Mouse (Mus musculus): ENCODE data around the gene Gje1. TPM values are rescaled to one million over a fixed set of nuclear protein-coding genes. Genes with fewer than 3 reads are reported as not detected.

Gene Gje1
- not detected for total RNA-seq (2021)
- long read RNA-seq, experiment 1, result 0 reads
- long read RNA-seq, experiment 2, result 0 reads

DNA sequence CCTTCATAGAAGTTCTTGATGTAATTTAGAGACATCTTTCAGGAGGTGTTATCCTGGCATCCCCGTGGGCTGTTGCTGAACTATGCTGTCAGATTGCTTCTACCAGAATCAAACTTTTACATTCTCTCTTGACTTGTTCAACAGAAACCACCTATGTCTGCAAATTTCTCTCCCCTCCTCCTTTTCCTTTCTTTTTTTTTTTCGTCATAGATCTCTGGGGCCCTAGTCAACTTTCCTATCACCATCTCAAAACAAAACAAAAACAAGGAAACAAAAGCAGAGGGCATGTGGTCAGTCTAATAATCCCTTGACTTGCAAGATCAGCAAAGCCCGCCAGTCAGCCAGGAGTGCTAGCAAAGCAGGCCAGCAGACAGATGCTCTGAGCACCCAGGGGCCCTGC, at the start of gene Gje1:
Gene Gje1 (minus strand): TSS at position 101 of the 400 bp plus-strand sequence.
- no peak for DNase-seq

DNA sequence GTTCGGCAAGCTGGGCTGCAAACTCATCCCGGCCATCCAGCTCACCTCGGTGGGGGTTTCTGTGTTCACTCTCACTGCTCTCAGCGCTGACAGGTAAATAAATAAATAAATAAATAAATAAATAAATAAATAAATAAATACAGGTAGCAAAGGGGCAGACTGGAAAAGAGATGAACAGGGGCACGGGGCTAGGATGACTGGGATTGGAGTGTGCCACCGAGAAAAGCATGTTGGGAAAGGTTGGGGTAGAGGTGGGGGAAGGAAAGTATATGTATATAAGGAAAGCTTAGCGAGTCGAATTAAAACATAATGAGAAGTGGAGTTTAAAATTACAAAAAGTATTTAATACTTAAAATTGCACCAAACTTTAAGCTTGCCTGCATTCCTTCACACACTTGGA, 42.6 kb upstream of the Gje1 start:
- no peak for DNase-seq

DNA sequence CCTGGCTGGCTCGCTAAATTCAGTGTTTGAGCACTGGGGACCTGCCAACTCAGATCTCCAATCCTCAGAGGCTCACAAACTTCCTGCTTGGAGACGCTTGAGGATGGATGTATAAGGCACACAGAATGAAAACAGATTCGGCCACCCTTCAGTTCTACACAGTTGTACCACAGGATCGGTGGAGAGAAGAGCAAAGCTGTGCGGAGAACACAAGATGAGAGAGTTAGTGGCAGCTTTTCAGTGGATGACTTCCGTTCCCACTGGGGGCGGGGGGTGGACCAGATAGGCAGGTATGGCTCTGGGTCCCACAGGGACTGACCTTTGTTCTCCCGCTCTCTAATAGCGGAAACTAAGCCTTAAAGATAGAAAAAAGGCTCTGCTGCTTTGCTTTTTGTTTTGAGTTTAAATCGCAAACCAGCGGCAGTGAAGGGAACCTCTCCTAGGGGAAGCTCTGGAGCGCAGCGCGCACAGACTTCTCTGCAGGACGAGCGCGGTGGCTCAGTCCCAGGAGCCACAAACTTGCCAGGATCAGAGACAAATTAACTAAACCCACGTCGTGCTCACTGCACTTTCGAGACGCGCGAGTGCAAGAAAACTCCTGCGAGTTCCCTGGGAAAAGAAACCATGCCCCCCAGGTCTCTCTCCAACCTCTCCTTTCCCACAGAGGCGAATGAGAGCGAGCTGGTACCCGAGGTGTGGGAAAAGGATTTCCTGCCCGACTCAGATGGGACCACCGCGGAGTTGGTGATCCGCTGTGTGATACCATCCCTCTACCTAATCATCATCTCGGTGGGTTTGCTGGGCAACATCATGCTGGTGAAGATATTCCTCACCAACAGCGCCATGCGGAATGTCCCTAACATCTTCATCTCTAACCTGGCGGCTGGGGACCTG, 41.9 kb upstream of the Gje1 start:
- no peak for DNase-seq

DNA sequence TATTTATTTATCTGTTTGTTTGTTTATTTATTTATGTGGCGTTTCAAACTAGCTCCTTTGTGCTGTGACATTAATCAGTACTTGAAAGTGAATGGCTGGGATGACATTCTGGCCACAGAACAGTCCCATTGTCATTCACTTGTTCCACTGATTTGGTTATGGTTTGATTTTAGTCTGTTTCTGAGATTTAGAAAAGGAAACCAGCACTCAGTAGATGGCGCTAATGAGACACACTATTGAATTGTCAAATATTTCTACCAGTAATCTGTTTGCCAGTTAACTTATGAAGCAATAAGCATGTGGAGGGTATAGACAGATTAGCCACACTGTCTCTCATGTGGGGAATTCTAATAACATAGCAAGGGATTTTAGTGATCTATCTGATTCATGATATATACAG, 16.3 kb upstream of the Gje1 start:
- DNase-seq, result peak; percentile 8 to 41

DNA sequence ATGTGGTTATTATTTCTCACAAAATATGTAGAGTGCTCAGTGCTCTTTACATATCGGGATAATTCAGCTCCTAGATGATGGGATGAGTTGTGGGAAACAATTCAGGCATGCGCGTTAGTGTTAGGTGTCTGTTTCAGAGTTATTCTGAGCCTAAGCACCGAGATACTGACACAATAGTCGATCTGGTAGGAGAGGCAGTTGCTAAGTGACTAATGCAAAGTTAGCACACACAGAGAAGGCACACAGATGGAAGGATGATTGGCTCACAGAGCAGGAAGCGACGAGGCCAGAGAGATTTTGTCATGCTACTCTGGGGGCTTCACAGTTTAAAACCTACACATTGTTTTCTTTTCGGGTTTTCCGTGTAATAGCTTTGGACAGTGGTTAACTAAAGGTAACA, 7.7 kb upstream of the Gje1 start:
- no peak for DNase-seq

DNA sequence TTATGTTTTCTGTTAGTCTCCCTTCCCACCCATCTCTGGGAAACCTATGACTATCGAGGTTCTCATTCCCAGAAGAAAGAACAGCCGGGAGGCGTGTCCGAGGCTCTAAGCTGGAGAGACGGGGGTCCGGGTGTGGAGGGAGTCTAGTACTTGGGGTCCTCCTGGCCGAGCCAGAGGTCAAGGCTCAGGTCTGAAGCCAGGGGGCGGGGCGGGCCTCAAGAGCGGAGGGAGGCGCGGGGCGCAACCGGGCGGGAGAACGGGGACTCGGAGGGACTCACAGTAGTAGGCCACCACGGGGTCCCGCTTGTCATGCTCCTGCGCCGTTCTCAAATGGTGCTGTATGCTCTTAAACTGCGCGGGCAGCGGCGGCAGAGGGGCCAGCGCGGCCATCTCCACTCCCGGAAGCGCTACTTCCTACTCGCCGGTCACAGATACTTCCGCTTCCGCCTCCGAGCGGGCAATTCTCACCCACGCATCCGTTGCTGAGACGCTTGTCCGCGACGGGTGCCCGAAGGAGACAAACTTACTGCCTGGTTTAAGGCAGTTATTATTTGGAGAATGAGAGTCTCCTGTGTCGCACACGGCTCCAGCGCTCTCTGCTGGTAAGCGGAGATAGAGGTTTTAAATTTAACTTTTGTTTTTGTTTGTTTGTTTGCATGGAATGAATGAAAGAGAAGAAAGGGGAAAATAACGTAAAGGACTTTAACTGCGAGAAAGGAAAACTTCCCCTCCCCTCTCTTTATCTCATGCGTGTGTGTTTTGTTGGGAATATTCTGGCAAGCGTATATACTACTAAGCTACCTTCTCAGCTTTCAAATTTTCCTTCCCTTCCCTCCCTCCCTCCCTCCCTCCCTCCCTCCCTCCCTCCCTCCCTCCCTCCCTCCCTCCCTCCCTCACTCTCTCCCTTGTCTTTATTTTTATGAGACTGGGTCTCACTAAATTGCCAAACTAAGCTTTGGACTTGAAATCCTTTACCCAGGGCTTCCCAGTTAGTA, 12.6 kb downstream of the Gje1 start, which contains the start of the genes Vta1 and Nmbr:
Gene Vta1 (minus strand): TSS at position 489 of the 995 bp plus-strand sequence.
Gene Nmbr (plus strand): TSS at position 520 of the 995 bp plus-strand sequence.
- peak; percentile 99 to 100 for DNase-seq

DNA sequence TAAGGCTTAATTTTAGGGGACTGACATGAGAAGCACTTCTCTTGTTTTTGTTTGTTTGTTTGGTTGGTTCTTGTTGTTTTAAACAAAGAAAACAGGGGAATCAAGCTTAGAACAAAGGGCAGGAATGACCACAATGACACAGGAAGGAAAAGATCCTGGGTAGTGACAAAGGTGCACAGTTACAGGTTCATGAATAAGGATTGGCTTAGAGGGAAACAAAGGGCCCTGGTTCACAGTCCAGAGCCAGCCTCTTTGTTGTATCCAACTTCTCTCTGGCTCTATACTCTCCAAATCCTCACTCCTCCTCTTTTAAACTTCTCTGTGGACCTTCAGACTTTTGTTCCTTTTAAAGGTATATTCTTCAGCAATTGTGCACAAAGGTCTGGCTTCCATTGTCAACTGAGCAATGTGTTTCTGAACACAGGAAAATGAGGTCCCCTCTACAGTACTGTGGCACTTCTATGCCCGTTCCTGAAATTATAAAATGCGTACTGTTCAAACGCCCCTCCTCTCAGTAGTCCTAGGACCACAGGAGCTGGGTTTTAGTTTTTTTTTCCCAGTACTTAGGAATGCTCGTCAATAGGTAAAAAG, 14.1 kb downstream of the Gje1 start:
- no peak for DNase-seq

DNA sequence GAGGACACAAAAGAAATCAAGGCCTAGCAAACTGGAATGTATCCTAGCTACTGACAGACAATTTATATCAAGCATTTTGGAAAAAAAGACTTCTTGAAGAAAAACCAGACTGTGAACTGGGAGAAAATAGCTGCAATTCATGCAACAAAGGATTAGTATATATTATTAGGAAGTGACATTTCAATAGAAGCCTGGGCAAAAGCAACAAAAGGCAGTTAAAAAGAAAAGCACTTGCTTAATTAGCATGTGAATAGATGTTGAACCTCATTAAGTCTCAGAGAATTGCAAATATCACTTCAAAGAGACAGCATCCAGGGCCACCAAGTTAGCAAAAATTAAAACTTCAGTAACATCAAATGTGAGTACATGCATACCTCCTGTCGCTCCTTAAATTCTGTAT, 14.8 kb downstream of the Gje1 start:
- no peak for DNase-seq

DNA sequence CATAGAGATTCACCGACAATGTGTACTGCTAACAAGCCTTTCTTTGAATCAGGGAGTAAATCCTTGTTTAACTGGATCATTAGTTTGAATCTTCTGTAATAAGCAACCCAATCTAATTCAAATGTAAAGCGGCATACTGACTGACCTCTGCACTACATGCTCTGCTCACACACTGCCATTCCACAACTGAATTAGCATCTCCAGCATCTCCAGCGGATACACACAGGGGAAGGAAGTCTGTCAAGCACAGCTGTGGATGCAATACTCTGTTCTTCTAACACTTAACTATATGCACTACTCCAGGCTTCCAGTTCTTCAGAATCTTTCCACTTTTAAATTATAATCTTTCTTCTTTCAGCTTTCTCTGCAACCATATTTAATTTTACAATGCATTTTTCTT, 27.7 kb downstream of the Gje1 start:
- no peak for DNase-seq

DNA sequence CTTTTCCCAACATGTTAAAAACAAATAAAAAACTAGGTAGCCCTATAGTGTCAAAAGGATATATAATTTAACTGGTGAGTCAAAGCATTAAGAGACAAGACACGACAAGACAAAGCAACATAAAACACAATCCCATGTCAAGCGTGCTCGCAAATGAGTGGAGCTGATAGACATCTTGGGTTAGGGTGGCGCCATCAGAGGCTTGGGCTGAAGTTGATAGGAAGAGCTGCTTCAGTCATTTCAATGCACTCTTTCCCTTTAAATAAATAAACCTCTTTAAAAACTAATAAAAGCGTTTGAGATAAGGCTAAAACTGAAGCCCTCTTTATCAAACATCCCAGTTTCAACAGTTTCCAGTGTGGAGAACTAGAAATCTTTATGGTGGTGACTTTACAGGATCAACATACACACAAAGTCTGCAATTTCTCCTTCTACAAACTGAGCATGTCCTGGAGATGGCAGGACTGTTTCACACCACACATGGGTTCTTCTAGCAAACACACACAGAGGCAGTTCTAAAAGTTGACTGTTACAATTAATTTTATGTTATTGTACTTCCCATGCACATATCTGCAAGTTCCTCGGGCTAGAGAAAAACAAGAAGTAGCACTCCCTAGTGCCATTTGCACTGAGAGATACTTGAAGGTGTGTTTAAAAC, 29.1 kb downstream of the Gje1 start:
- DNase-seq, result no peak

DNA sequence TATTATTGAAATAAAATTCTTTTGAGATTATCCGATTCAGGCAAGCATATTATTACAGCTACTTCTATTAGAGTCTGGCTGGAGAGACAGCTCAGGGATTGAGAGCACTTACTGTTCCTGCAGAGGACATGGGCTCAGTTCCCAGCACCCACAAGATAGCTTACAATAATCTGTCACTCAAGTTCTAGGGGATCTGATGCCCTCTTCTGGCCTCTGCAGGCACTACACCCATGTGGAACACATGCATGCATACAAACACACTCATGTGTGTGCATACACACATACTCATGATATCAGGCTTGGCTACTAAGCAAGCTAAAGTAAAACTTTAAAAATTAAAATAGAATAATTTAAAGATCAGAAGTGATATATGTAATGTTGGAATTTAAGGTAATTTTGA, 32.4 kb downstream of the Gje1 start:
- DNase-seq, result no peak

DNA sequence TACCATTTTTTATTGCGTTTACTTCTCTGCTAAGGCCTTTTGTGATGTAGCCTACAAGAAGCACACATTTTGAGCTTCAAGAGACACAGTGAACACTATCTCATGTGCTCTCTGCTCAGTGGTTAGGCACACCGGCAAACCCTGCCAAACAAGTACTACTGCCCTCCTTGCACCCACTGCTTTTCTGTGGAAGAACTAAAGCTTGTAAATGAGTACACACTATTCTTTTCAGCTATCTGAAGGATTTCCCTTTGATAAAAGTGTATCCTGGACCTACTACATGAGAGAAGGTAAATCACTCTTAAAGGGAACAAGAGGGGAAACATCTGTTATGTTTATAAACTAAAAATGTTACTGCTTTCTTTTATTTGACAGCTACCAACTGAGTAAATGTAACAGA, 51.9 kb downstream of the Gje1 start:
- DNase-seq, result no peak

Other genes starting within 250 kb of the Gje1 start
- gene Adgrg6, start 172.6 kb downstream of the Gje1 start, total RNA-seq (2021), result 1 to 10 TPM; 2.9 to 3.5 TPM
- 10 to 100 TPM; 27.2 to 30.8 TPM for gene Vta1, start 12.7 kb downstream of the Gje1 start, total RNA-seq (2021)
- not detected for gene Nmbr, start 12.6 kb downstream of the Gje1 start, total RNA-seq (2021)

Data from heart, adult 18-20 months (tissue).